Mouse (Mus musculus) midbrain, embryonic 15.5 days (tissue): ENCODE results near the gene Ppp2r5a. TPM values are rescaled to one million over a fixed set of nuclear protein-coding genes. Genes with fewer than 3 reads are reported as not detected.

Experiments used
- ATAC-seq: fragments of 200-750 bp; cut with Nextera tagmentation; replicated peaks from 2 replicates; pipeline ENCODE4 v1.8.0; 2017; ENCODE audit warnings: moderate TSS enrichment
- H3K27ac ChIP-seq: fragments of 300-500 bp; sonication (generic); 2 replicates; pipeline ENCODE4 v1.5.1; 2015; ENCODE audit warnings: mild to moderate bottlenecking, inconsistent platforms
- H3K27me3 ChIP-seq: fragments of 300-500 bp; sonication (generic); replicated peaks from 2 replicates; pipeline ENCODE4 v1.6.1; 2015; ENCODE audit warnings: inconsistent platforms
- H3K36me3 ChIP-seq: fragments of 300-500 bp; sonication (generic); replicated peaks from 2 replicates; pipeline ENCODE4 v1.6.1; 2015; ENCODE audit warnings: inconsistent platforms
- H3K4me1 ChIP-seq: fragments of 300-500 bp; sonication (generic); 2 replicates; pipeline ENCODE4 v1.6.1; 2015; ENCODE audit warnings: inconsistent platforms
- H3K4me2 ChIP-seq: fragments of 300-500 bp; sonication (generic); 2 replicates; pipeline ENCODE4 v1.6.1; 2015; ENCODE audit warnings: inconsistent platforms, mild to moderate bottlenecking, moderate library complexity
- H3K4me3 ChIP-seq: fragments of 300-500 bp; sonication (generic); 2 replicates; pipeline ENCODE4 v1.5.1; 2015; ENCODE audit warnings: mild to moderate bottlenecking, inconsistent platforms
- H3K9ac ChIP-seq: fragments of 300-500 bp; sonication (generic); 2 replicates; pipeline ENCODE4 v1.6.1; 2015; ENCODE audit warnings: mild to moderate bottlenecking, inconsistent platforms
- H3K9me3 ChIP-seq: fragments of 300-500 bp; sonication (generic); 2 replicates; pipeline ENCODE4 v1.6.1; 2016; ENCODE audit warnings: inconsistent platforms
- WGBS: fragments of 180-500 bp; shearing (Covaris S2); methylation state at CpG from one replicate; pipeline ENCODE4 v1.1.7; 2015; ENCODE audit warnings: mixed read lengths; 5-methylcytosine and 5-hydroxymethylcytosine counted together
- polyA plus RNA-seq: library from polyadenylated mRNA; unstranded; fragments of >200 nt; fragmentation: Nextera tagmentation; extraction: Ambion mirVana; gene quantifications from 2 replicates; pipeline ENCODE4 v1.2.1, GENCODE M21; 2015

Gene Ppp2r5a
- polyA plus RNA-seq, 1 experiment from 2014 or later = 9.4 TPM

- no peaks in the 10 kb centered on the region for H3K4me1 ChIP-seq
- H3K36me3 ChIP-seq = no peaks in the 10 kb centered on the region
- no peak overlapping the region for H3K4me3 ChIP-seq
- 71% methylated on average over 4 of the region's 4 CpGs for WGBS
- no peaks in the 10 kb centered on the region for H3K9me3 ChIP-seq
- H3K9ac ChIP-seq = no peak overlapping the region
- no peak overlapping the region for H3K27ac ChIP-seq
- no peaks in the 10 kb centered on the region for H3K27me3 ChIP-seq
- H3K4me2 ChIP-seq = no peak overlapping the region
- ATAC-seq = no peak
These were observed 38.6 kb downstream of the Ppp2r5a start for GRCm38 (mm10) chr1:191364477-191364876.

GRCm38 (mm10) chr1:191362412-191362811 lies 40.7 kb downstream of the Ppp2r5a start:
- Histone ChIP-seq H3K9ac (no peak overlapping the region), H3K4me2 (no peak overlapping the region), H3K9me3 (no peaks in the 10 kb centered on the region), H3K27ac (no peak overlapping the region), H3K4me1 (no peaks in the 10 kb centered on the region), H3K4me3 (no peak overlapping the region), H3K27me3 (no peaks in the 10 kb centered on the region), H3K36me3 (no peaks in the 10 kb centered on the region)
- 95% methylated on average over 6 of the region's 6 CpGs for WGBS
- ATAC-seq = no peak

GRCm38 (mm10) chr1:191359478-191359877 lies 43.6 kb downstream of the Ppp2r5a start:
- H3K4me3 ChIP-seq = no peak overlapping the region
- no peak for ATAC-seq
- no peak overlapping the region for H3K27ac ChIP-seq
- no peaks in the 10 kb centered on the region for H3K27me3 ChIP-seq
- H3K36me3 ChIP-seq = 0 out of 2 replicates have a peak, but pooled peaks cover 7% of the 10 kb centered on the region
- H3K4me2 ChIP-seq = no peak overlapping the region
- H3K9me3 ChIP-seq = no peaks in the 10 kb centered on the region
- H3K9ac ChIP-seq = no peak overlapping the region
- WGBS = 90% methylated on average over 7 of the region's 7 CpGs
- H3K4me1 ChIP-seq = no peaks in the 10 kb centered on the region

- Histone ChIP-seq H3K9me3 (no peaks in the 10 kb centered on the region), H3K36me3 (0 out of 2 replicates have a peak, but pooled peaks cover 15% of the 10 kb centered on the region), H3K27me3 (no peaks in the 10 kb centered on the region), H3K4me1 (no peaks in the 10 kb centered on the region), H3K27ac (no peak overlapping the region), H3K9ac (no peak overlapping the region), H3K4me2 (no peak overlapping the region), H3K4me3 (no peak overlapping the region)
- no peak for ATAC-seq
- 71% methylated on average over 1 of the region's 1 CpGs for WGBS
These were observed 46.1 kb downstream of the Ppp2r5a start for GRCm38 (mm10) chr1:191356936-191357335.

GRCm38 (mm10) chr1:191353836-191354235 lies 49.2 kb downstream of the Ppp2r5a start:
- Histone ChIP-seq H3K27me3 (no peaks in the 10 kb centered on the region), H3K9me3 (no peaks in the 10 kb centered on the region), H3K27ac (no peak overlapping the region), H3K36me3 (peaks cover 30% of the 10 kb centered on the region), H3K4me1 (no peaks in the 10 kb centered on the region), H3K4me3 (no peak overlapping the region), H3K9ac (no peak overlapping the region), H3K4me2 (no peak overlapping the region)
- WGBS = 73% methylated on average over 4 of the region's 4 CpGs
- ATAC-seq = no peak

GRCm38 (mm10) chr1:191352786-191353488 lies 50.1 kb downstream of the Ppp2r5a start:
- ATAC-seq = no peak
- Histone ChIP-seq H3K9ac (no peak overlapping the region), H3K4me2 (no peak overlapping the region), H3K36me3 (peaks cover 34% of the 10 kb centered on the region), H3K4me1 (no peaks in the 10 kb centered on the region), H3K9me3 (no peaks in the 10 kb centered on the region), H3K4me3 (no peak overlapping the region), H3K27me3 (no peaks in the 10 kb centered on the region), H3K27ac (no peak overlapping the region)
- WGBS = 66% methylated on average over 14 of the region's 14 CpGs

- no peaks in the 10 kb centered on the region for H3K4me1 ChIP-seq
- H3K27ac ChIP-seq = no peak overlapping the region
- H3K9ac ChIP-seq = no peak overlapping the region
- no peaks in the 10 kb centered on the region for H3K27me3 ChIP-seq
- H3K4me2 ChIP-seq = no peak overlapping the region
- no peaks in the 10 kb centered on the region for H3K9me3 ChIP-seq
- H3K4me3 ChIP-seq = no peak overlapping the region
- WGBS = 94% methylated on average over 5 of the region's 5 CpGs
- no peak for ATAC-seq
- H3K36me3 ChIP-seq = peaks cover 43% of the 10 kb centered on the region
These were observed 52.7 kb downstream of the Ppp2r5a start for GRCm38 (mm10) chr1:191350355-191350754.

- no peak overlapping the region for H3K9ac ChIP-seq
- no peak for ATAC-seq
- 84% methylated on average over 23 of the region's 23 CpGs for WGBS
- H3K4me3 ChIP-seq = no peak overlapping the region
- no peaks in the 10 kb centered on the region for H3K27me3 ChIP-seq
- H3K4me2 ChIP-seq = no peak overlapping the region
- H3K4me1 ChIP-seq = no peaks in the 10 kb centered on the region
- peaks cover 41% of the 10 kb centered on the region for H3K36me3 ChIP-seq
- H3K9me3 ChIP-seq = no peaks in the 10 kb centered on the region
- H3K27ac ChIP-seq = no peak overlapping the region
These were observed 53.5 kb downstream of the Ppp2r5a start for GRCm38 (mm10) chr1:191349486-191350037.

GRCm38 (mm10) chr1:191348996-191349395 lies 54.1 kb downstream of the Ppp2r5a start:
- H3K9ac ChIP-seq = no peak overlapping the region
- H3K4me1 ChIP-seq = no peaks in the 10 kb centered on the region
- no peak overlapping the region for H3K4me3 ChIP-seq
- no peak overlapping the region for H3K4me2 ChIP-seq
- no peak overlapping the region for H3K27ac ChIP-seq
- ATAC-seq = no peak
- H3K27me3 ChIP-seq = no peaks in the 10 kb centered on the region
- H3K9me3 ChIP-seq = no peaks in the 10 kb centered on the region
- peaks cover 40% of the 10 kb centered on the region for H3K36me3 ChIP-seq
- WGBS = 58% methylated on average over 5 of the region's 5 CpGs

GRCm38 (mm10) chr1:191348592-191348991 lies 54.5 kb downstream of the Ppp2r5a start:
- H3K4me2 ChIP-seq = no peak overlapping the region
- no peaks in the 10 kb centered on the region for H3K4me1 ChIP-seq
- H3K36me3 ChIP-seq = peaks cover 40% of the 10 kb centered on the region
- 88% methylated on average over 2 of the region's 2 CpGs for WGBS
- no peak overlapping the region for H3K27ac ChIP-seq
- no peaks in the 10 kb centered on the region for H3K27me3 ChIP-seq
- H3K4me3 ChIP-seq = no peak overlapping the region
- ATAC-seq = no peak
- no peaks in the 10 kb centered on the region for H3K9me3 ChIP-seq
- no peak overlapping the region for H3K9ac ChIP-seq

- Histone ChIP-seq H3K4me3 (no peak overlapping the region), H3K27me3 (no peaks in the 10 kb centered on the region), H3K36me3 (peaks cover 48% of the 10 kb centered on the region), H3K9ac (no peak overlapping the region), H3K9me3 (no peaks in the 10 kb centered on the region), H3K27ac (no peak overlapping the region), H3K4me2 (no peak overlapping the region), H3K4me1 (no peaks in the 10 kb centered on the region)
- no peak for ATAC-seq
- WGBS = 96% methylated on average over 8 of the region's 8 CpGs
These were observed 55.5 kb downstream of the Ppp2r5a start for GRCm38 (mm10) chr1:191347602-191348001.

GRCm38 (mm10) chr1:191340530-191340929 lies 62.5 kb downstream of the Ppp2r5a start:
- H3K9ac ChIP-seq = no peak overlapping the region
- H3K4me3 ChIP-seq = no peak overlapping the region
- no peak overlapping the region for H3K4me2 ChIP-seq
- no peak for ATAC-seq
- H3K9me3 ChIP-seq = no peaks in the 10 kb centered on the region
- H3K27ac ChIP-seq = no peak overlapping the region
- peaks cover 60% of the 10 kb centered on the region for H3K36me3 ChIP-seq
- WGBS = 91% methylated on average over 4 of the region's 4 CpGs
- no peaks in the 10 kb centered on the region for H3K27me3 ChIP-seq
- no peaks in the 10 kb centered on the region for H3K4me1 ChIP-seq

- no peak overlapping the region for H3K4me3 ChIP-seq
- H3K9me3 ChIP-seq = no peaks in the 10 kb centered on the region
- H3K36me3 ChIP-seq = peaks cover 59% of the 10 kb centered on the region
- H3K4me2 ChIP-seq = no peak overlapping the region
- H3K4me1 ChIP-seq = no peaks in the 10 kb centered on the region
- whole genome bisulfite sequencing = 93% methylated on average over 2 of the region's 2 CpGs
- H3K9ac ChIP-seq = no peak overlapping the region
- ATAC-seq = no peak
- no peak overlapping the region for H3K27ac ChIP-seq
- H3K27me3 ChIP-seq = no peaks in the 10 kb centered on the region
These were observed 63.2 kb downstream of the Ppp2r5a start for GRCm38 (mm10) chr1:191339876-191340275.
